Mouse (Mus musculus): ENCODE measurements around the gene Tigd2.
A peak's percentile ranks its signal among the peaks of the same experiment; 100 is the strongest.
"Not testable (repeated sequence)": the region's sequence is repeated elsewhere in the genome, so short reads cannot be mapped to it uniquely, and the experiment has no call there.

Tigd2 gene

DNA sequence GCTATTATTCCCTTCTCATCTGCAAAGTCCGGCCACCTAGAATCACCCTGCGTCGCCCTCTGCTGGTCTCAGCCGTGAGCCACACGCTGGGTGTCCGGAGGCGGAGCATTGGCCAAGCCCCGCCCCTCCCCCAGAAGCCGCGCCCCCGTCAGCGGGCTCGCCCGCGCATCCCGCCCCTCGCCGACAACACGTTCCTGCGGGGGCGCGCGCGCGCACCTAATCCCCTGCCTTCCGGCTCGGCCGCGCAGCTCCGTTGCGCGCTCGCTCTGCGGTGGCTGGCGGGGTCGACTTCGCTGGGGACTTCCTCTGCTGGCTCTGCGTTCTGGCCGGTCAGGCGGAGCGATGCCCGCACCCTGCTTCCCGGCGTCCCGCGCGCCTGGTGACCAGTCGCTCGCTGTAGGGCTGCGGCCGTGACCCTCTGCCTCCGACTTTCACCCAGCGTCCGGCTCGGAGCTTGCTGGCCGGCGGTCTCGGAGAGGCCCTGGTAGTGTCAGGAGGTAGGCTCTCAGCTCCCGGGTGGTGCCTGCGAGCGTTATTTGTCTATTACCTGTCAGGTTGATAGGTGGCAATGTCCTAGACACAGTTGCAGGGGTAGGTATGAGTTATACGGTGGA, at the start of gene Tigd2:
Gene Tigd2, plus strand, starts transcription at position 186 of the 614 bp plus-strand sequence.
- DNase-seq (ENCODE audit: low spot score in 2 of 2) = peak; percentile 91 to 95

DNA sequence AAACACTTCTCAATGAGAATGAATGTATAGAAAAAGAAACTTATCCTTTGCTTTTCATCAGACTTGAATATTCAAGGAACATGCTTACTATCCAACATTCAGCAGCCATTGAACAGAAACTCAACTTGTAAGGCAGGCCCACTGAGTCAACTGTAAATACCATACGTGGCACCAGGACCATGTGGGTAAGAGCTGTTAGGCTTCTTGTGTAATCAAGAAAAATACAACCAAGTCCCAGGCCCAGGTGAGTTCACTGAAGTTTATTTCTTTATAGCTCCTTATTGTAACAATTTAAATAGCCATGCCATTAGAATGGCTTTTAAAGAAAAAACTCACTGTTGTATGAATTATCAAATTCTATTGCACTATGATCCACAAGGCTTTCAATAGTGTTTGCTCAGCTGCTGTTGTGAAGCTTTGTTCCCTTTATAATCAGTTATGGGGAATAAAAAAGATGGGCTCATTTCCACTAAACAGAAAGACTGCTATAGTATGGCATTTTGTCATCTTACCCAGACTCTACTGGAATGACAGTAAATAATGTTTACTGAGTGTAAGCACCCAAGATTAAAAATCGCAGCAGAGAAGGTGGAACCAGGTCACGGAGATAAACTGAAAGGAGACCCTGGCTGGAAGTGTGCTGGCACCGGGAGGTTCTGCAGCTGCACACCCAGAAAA, 46.7 kb upstream of the Tigd2 start:
- no peak for DNase-seq (ENCODE audit: low spot score in 2 of 2)

DNA sequence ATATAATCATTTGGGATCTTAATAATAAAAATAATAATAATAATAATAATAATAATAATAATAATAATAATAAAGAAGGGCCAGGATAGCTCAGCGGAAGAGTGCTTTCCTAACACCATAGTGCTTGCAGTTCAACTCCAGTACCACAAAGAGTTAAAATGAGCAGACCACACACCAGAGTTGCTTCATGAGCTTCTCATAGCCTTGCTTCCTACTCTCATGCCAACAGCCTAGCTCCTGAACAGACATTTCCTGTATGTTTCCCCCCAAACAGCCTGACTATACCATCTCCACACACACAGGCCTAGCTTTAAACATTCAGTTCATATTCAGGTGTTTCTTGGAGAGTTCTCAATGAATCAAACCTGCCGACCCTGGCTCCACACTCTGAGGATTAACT, 45.8 kb upstream of the Tigd2 start:
- no peak for DNase-seq (ENCODE audit: low spot score in 2 of 2)

DNA sequence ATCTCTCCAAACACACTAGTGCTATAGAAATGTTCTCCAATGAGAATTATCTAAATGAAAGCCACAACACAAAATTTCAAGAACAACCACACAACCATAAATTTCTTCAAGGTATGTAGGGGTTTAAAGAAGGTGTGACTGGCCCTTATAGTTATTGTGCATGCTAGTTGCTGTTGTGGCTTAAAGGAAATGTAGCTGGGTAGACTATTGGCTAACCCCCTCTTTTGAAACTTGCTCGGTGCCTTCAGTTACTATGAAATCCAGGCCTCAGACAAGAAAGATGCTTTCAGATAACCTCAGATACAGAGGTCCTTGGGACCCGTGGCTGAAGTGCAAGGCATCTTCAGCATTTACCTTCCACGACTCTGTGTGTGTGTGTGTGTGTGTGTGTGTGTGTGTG, 45.3 kb upstream of the Tigd2 start:
- no peak for DNase-seq (ENCODE audit: low spot score in 2 of 2)

DNA sequence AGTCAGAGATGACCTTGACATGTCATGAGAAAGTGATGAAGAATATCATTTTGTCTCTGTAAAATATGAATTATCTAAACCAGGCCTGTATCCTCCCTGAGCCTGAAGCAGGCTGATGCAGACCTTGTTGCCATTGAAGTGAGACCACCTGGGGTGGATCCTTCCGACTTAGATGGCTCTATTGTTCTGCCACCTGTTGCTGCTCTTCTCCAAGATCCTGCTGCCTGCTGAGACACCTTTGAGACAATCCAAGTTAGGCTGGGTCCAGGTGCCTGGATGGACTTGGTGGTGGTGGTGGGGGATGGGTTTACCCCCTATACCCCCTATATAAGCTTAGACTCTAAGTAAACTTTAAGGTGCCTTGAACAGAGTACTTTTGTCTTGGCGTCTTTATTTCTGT, 39.7 kb upstream of the Tigd2 start:
- no peak for DNase-seq (ENCODE audit: low spot score in 2 of 2)

DNA sequence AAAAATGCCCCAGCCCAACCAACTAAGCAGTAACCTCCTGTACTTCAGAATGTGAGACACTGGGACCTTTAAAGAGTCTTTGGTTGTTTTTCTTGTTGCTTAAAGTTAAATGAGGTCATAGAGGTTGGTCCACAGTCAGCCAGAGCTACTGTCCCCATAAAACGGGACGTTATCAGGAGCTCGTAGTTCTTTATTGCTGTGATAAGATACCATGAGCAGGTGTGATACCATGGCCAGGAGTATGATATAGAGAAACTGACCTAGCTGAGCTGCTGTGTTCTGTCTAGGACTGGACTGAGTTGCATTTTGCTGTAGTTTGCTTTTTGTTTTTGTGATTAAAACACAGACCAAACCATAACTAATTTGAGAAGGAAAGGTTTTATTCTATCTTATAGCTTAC, 37.4 kb upstream of the Tigd2 start:
- no peak for DNase-seq (ENCODE audit: low spot score in 2 of 2)

DNA sequence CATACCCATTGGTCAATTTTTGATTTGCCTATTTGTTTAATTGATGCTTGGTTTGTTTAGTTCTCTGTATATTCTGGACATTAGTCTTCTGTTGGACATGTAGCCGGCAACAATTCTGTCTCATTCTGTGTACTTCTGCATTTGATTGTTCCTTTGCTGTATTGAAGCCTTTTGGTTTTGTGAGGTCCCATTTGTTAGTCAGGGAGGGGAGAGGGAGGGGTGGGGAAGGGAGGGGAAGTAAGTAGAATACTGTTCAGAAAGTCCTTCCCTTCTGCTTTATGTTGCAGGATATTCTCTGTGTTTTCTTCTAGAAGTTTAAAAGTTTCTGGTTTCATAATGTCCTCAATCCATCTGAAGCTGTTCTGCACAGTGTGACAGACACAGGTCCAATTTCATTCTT, 34.7 kb upstream of the Tigd2 start:
- DNase-seq (ENCODE audit: low spot score in 2 of 2) = no peak

DNA sequence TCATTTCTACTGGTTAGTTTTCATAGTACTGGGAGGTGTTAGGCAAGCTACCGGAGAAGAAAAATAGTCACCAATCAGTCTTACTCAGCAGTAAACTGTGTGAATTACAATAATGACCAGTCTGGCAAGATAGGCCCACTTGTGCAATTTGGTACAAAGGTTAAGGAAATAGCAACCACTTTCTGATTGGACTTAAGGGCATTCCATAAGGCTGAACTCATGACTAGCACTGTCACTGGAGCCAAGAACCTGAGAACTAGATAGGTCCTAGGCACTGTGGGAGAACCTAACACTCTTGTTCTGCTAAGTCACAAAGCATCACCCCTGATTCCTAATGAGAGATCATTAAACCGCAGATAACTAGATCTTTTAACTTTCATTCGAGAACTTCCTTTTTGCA, 30.6 kb upstream of the Tigd2 start:
- DNase-seq (ENCODE audit: low spot score in 2 of 2) = no peak

DNA sequence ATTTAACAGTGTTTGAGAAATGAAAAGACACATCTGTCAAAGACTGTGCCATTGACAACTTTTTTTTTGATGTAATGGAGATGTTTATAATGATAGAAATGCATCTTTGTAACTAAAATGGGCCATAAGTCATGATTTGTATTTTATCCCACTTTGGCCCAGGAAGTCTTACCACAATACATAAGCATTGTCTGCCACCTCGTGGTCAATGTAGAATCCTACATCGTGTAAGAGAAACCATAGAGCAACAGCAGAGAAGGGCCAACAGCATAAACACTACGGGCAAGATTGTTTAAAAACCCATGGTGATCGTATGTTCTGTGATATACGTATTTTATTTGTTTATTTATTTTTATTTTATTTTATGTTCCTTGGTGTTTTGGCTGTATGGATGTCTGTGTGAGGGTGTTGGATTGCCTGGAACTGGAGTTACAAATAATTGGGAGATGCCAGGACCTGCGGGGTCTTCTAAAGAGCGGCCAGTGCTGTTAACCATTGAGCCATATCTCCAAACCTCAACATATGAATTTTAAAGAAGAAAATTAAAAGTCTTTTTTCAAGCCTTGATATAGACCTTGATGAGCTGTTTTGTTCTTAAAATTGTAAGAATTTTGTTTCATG, 28.2 kb upstream of the Tigd2 start:
- no peak for DNase-seq (ENCODE audit: low spot score in 2 of 2)

DNA sequence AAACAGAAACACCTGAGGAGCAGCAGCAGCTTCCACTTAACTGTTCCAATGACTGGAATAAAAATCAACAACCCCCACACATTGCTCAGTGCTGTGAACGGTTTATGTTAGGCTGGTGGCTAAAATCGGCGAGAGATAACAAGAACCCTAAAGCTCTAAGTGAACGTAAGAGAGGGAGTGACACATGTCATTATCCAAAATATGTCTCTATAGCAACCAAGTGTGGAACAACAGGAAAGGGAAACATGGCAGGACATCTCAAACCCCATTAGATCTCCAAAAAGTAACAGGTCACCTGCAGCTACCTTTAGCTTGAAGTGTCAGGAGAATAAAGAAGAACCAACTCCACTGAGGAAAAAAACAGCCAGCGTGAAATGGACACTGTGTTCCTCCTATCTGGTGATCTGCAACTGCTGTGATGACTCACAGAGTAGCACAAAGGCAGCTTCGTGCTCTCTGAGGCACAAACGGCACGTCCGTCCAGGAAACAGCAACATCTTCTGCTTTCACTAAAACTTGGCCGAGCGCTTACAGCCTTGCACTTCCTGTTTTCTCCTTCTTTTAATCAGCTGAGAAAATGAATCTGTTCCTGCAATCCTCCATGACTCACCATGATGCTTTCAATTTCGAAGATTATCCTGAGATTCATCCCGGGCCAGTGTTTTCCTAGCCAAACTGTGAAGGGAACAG, 23.5 kb upstream of the Tigd2 start:
- DNase-seq (ENCODE audit: low spot score in 2 of 2) = peak in 1 of 2 experiments; percentile 20

DNA sequence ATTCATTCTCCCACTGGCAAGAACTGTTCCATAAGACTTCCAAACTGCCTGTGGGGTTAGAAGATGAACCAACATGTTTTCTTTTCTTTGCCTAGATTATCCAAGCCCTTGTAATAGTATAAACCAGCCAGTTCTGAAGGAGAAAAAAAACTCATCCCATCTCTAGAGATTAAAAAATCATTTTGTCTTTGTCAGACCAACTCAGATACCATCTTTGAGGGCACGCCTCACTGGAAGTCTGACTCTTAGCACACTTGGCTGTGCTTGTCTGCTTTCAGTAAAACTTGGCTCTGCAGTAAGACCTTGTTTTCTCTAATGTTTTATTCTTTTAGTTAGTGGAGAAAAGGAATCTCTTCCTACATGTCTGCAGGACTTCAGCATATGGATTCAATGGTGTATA, 18.7 kb upstream of the Tigd2 start:
- no peak for DNase-seq (ENCODE audit: low spot score in 2 of 2)

DNA sequence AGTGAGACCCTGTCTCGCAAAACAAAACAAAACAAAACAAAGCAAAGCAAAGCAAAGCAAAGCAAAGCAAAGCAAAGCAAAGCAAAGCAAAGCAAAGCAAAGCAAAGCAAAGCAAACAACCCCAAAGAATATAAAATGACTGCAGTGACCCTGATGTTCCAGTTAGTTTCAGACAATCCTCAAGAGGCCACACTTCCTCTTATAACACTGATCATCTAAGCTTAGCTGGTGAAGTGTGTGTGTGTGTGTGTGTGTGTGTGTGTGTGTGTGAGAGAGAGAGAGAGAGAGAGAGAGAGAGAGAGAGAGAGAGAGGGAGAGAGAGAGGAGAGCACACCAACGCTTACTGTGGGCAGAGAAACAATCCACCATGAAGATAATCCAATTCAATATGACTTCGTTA, 14.2 kb upstream of the Tigd2 start:
- not testable (repeated sequence) for DNase-seq (ENCODE audit: low spot score in 2 of 2)

DNA sequence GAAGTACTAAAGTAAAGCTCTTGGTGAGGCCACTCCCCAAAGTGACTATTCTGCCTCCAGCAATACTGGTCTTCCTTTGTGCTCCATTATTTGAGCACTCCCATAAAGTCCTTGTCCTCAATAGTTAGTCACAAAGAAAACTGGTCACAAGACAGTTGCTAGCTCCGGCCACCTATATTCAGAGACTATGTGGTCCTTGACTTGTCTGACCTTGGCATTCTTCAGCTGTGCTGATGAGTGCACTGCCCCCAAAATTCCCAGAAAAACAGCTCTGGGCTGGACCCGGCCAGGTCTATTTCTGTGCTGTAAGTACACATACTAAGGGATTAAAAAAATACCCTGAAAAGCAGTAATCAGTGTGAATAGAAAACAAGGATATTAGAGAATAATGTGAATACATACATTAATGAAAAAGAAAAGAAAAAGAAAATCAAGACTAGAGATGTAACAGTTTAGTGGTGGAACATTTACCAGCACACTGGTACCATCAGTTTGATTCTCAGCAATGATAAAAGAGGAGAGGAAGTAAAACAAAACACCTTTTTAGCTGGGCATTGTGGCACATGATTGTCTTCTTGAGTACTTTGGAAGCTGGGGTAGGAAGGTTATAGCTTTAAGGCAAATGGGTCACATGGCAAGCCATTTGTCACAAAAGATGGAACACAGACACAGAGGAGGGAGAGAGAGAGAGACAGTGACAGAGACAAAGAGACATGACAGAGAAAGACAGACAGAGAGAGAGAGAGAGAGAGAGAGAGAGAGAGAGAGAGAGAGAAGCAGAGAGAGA, 12.6 kb upstream of the Tigd2 start:
- no peak for DNase-seq (ENCODE audit: low spot score in 2 of 2)

DNA sequence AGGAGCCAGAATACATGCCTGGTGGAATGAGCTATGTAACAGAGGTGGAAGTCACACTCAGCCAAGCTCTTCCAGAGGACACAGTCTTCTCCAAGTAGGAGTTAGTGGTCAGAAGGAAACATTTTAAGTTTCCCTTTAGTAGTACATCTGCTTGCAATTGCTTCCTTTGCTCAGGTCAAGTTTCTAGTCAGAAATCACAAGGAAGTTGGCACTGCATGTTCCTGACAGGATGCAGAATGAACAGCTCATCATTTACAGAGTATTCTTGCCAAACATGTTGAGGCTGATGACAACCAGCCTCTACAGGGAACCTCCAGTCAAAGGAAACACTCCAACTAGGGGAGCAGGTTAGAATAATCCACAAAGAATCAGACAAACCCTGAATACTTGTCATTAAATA, 11.9 kb upstream of the Tigd2 start:
- DNase-seq (ENCODE audit: low spot score in 2 of 2) = no peak

DNA sequence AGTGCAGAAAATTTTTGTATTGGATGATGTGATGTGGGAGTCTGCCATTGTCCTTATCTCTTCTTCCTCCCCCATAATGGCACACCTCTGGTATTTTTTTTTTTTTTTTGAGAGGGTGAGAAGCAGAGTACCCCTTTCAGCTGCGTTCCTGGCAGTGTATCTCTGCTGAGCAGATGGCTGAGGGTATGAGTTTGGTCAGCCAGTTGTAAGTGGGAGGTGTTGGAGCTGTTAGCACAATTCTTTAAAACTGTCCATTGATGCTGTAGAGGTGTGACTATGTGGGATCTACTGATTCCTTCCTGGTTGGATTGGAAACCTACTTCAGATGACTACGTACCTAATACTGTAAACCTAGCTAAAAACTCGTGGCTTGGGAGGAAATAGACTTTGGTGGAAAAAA, 10.3 kb upstream of the Tigd2 start:
- DNase-seq (ENCODE audit: low spot score in 2 of 2) = no peak

DNA sequence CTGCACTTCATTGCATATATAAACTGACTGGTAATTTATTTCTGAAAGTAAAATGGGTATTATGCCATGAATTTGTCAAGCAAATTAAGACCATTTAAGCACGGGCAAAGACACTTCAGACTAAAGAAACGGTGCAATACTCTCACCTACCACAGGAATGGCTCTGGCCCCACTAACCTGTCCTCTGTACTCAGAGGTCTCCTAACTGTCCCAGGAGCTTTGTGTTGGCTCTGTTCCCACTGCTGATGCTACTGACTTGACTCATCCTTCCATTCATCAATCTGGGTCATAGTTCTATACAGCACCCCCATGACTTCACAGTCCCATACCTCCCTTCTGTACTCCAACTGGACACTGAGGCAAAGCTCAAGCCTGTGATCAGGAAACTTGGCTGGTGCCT, 9.6 kb upstream of the Tigd2 start:
- no peak for DNase-seq (ENCODE audit: low spot score in 2 of 2)

DNA sequence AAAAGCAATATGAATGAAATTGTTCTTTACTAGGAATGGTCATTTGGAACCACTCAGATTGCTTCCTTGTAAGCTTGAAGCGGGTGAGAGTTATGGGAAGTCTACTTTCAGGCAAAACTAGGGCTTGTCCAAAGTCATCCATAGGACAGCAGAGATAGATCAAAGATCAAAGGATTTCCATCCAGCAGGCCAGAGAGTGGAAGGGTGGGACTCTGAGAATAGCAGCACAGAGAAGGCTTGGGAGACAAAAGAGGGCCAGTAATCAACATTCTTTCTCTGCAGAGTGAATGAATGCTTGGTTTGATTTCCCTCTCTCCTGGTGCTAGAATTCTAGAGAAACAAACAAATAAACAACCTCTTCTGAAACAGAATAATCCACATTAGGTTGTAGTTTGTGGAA, 1.1 kb upstream of the Tigd2 start:
- DNase-seq (ENCODE audit: low spot score in 2 of 2) = no peak

DNA sequence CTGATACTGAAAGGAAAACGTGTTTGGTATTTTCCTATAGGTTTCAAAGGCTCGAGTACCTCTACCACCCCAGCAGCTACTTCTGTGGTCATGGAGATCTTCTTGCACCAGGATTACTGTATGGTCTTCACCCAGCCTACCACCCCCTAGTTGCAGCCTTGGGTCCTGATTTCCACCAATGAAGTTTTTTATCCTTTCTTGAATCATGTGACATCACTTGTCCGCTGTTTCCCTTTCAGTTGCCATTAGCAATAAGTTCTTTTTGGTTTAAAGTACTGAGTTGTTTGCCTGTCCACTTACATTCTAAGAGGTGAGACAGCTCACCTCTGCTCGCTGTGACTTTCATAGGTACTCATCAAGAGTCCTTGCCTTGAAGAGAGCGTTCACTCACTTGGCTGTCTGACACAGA, 633 bp downstream of the Tigd2 start:
- DNase-seq (ENCODE audit: low spot score in 2 of 2) = no peak

DNA sequence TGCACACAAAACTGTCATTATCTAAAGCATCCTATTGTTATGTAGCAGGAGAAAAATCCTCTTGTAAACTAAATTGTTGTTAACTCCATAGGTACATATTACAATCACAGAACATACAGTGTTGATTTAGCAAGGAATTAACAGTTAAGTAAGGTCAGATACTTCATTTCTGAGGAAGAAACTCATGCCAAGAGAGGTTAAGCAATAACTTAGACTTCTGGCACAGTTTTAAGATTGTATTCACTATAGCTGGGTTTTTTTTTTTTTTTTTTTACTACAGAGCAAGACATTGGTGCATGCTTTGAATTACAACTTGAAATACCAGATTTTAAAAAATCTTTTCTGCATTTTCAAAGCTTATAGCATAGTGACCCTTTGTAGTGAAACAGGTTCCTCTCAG, 24.5 kb downstream of the Tigd2 start:
- DNase-seq (ENCODE audit: low spot score in 2 of 2) = no peak

DNA sequence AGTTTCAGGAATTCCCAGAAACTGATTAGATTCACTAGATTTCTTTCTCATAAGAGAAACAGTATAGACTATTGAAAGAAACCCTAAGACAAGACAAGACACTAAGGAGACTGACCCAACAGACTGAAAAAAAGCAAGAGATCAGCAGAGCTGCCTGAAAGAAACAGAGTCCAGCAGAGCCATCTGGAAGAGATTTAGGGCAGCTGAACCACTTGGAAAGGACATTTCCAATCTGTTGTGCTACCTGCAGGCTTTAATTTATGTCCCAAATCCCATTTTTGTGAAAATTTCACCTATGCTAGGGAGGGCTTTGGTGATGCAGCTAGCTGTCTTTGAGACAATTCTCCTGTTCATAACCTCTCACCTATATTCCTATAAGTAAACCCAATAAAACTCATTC, 25.0 kb downstream of the Tigd2 start:
- DNase-seq (ENCODE audit: low spot score in 2 of 2) = no peak

DNA sequence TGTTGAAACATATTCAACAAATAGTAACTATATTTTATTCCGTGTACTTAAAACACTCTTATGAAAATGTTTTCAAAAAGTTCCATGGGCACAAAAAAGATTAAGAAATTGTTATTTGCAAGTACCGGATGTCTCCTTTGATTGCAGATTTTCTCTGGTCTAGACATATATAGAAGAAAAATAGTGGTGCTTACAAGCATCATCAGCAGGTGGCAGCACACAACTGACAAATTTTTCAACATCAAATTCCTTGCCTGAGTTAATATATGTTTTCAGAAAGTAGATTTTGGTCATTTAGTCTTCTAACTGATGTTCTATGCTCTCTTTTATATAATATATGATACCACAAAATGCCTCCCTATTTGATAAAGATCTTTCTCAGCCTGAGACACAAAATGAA, 41.0 kb downstream of the Tigd2 start:
- no peak for DNase-seq (ENCODE audit: low spot score in 2 of 2)

DNA sequence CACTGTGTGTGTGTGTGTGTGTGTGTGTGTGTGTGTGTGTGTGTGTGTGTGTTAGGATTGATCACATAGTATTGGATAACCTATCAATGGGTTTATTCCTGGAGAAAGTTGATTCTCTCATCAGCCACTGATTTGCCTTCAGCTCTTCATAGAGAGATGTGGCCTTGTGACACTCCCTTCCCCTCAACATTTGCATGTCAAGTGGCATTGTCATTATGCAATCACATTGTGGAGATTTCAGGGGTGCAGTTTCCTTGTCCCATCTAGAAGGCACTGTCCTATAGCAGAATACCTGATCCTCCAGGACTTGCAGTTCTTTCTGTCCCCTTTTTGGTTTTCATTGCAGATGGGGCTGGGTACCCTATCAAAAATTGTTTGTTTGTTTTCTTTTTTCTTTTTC, 41.9 kb downstream of the Tigd2 start:
- DNase-seq (ENCODE audit: low spot score in 2 of 2) = no peak

Measured in urinary bladder, postnatal 4 days (tissue).